Mouse (Mus musculus) hindbrain, embryonic 12.5 days (tissue): ENCODE results near the gene Fmr1. TPM values are rescaled to one million over a fixed set of nuclear protein-coding genes. Genes with fewer than 3 reads are reported as not detected.

Experiments
- polyA plus RNA-seq: library from polyadenylated mRNA; unstranded; fragments of >200 nt; fragmentation: Nextera tagmentation; extraction: Ambion mirVana; gene quantifications from 2 replicates; pipeline ENCODE4 v1.2.1, GENCODE M21; 2016

Fmr1 gene
- polyA plus RNA-seq, 1 experiment from 2014 or later, result 76.0 TPM

Other genes starting within 250 kb of the Fmr1 start
- gene Fmr1nb, start 83.3 kb downstream of the Fmr1 start, polyA plus RNA-seq, result not detected in 2 replicates
- gene Gm14698, start 142.6 kb downstream of the Fmr1 start, polyA plus RNA-seq, result 3.1 and 4.1 TPM in 2 replicates
- not detected in 2 replicates for gene Gm6812, start 214.5 kb downstream of the Fmr1 start, polyA plus RNA-seq